Mouse (Mus musculus) left cerebral cortex, adult 2 months (tissue): Measurements from ENCODE around the gene Ldlrad1. TPM values are rescaled to one million over a fixed set of nuclear protein-coding genes. Genes with fewer than 3 reads are reported as not detected.

ENCODE experiments used
- DNase-seq, 2 experiments: peaks; one replicate each; pipeline ENCODE4 v3.0.0; 2021 to 2022; ENCODE audit warnings: low spot score in 2 of 2, mixed read lengths in 1 of 2; ENCODE audit errors: extremely low spot score in 1 of 2
- H3K27ac ChIP-seq: fragments of 200-600 bp; 2 replicates; pipeline ENCODE4 v1.8.1; 2022
- H3K4me3 ChIP-seq: fragments of 200-600 bp; 2 replicates; pipeline ENCODE4 v1.8.1; 2022
- CTCF ChIP-seq: fragments of 200-600 bp; IDR thresholded peaks from 2 replicates; pipeline ENCODE4 v1.8.1; 2022; ENCODE audit warnings: antibody characterized with exemption, mild to moderate bottlenecking, moderate library complexity
- intact Hi-C: fragments of 180-260 bp; cut with DNase I; formaldehyde crosslinking; loops from one replicate; pipeline ENCODE4 v1.15.1; 2025
- long read RNA-seq, 2 experiments: library from polyadenylated mRNA; stranded (forward); transcript quantifications; one replicate each; pipeline ENCODE4 v2.0.0; 2021; ENCODE audit warnings: borderline mapping rate in 2 of 2
- total RNA-seq, 2 experiments: library from RNA; stranded (reverse); gene quantifications; 2 replicates each; pipeline ENCODE4 v1.2.3; 2021

Gene Ldlrad1
- not detected for total RNA-seq
- long read RNA-seq, experiment 1: 0 reads
- long read RNA-seq, experiment 2: 0 reads

- intact Hi-C loops: no loop called here
Observed at GRCm38 (mm10) chr4:107208880-107209279, at the start of gene Ldlrad1. Ldlrad1 (plus strand) TSS chr4:107209180.

DNA sequence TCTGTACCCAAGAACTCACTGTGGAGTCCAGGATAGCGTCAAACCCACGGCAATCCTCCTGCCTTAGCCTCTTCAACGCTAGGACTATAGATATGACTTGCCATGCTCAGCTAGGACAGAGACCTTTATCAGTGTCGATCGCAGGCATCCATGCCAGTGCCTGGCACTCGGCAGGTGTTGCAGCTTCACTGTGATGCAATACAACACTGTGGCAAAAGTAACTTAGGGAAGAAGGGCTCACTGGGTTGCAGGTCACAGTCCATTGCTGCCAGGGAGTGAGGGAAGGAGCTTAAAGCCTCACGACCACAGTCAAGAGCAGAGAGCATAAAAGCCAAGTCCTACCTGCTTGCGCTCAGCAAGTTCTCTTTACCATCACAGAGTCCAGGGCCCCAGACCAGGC lies 48.8 kb upstream of the Ldlrad1 start:
- H3K4me3 ChIP-seq: no peak overlapping the region
- no peak for DNase-seq
- no peak overlapping the region for H3K27ac ChIP-seq
- intact Hi-C loops: loop anchor here (5.0 kb wide), 4 partner anchors 168 to 528 kb away; partner anchors contain the start of gene Ssbp3
- TF ChIP-seq CTCF: no peak

More at GRCm38 (mm10) chr4:107208880-107209279, at the start of gene Ldlrad1:
- H3K4me3 ChIP-seq: no peak within 1 kb of the TSS
- no peak for DNase-seq
- TF ChIP-seq CTCF: no peak
- H3K27ac ChIP-seq: no peak within 1 kb of the TSS

DNA sequence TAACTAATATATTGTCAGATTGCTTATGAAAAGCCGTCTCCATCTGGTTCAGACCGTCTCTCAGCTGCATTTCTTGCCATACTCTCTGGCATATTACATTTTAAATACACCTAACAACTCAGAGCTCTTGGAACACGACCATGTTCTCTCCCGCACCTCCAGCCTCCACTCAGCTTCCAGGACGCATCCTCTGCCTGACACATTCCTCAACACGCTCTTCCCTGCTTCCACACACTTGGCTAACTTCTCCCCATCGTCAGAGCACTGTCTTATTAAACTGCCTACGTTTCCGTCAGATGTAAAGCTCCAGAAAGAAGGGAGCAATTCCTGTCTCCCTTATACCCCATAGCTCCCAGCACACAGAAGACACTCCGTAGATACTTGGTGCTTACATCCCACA lies 45.6 kb upstream of the Ldlrad1 start:
- TF ChIP-seq CTCF: no peak
- intact Hi-C loops: loop anchor here (2.0 to 5.0 kb wide), 5 partner anchors 97 to 531 kb away; partner anchors contain the start of genes Cyb5rl, Mrpl37 and Ssbp3
- DNase-seq: peak; percentile 34 to 38
- Histone ChIP-seq H3K4me3 (no peak overlapping the region), H3K27ac (peak overlapping the region; percentile 22; the same call in 1 of the 2 replicates)

DNA sequence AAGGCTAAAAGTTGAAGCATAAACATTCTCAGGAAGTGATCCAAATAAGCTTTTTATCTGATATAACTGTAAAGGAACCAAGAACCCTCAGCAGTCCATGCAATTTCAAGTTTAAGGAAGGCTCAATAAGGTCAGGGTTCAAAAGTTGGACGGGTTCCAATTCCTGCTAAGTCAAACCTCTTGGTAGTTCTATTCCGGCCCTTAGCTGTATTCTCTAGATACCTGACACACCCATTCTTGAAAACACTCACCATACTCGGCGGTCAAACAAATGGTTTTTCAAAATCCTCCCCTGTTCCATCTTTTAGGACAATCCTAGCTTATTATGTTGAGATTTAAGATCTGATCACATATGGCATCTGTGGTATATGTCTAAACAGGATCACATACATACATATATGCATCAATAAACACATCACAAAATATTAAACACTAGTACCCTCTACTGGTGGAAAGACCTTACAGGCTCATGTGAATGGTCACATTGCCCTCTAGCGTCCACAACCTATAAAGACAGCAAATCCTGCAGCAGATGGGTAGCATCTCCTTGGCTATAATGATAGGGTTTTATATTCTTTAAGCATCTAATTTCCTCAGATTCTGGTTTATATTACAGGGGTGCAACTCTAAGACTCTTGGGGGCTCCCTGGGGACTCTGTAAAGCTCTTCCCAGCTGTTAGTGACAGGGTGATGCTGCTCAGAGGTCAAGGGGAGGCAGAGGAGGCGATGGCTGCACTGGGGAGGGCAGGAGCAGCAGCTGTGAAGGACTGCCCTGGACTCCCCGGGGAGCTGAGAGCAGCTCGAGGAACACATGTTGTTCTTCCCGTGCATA lies 45.0 kb upstream of the Ldlrad1 start:
- Histone ChIP-seq H3K4me3 (no peak overlapping the region), H3K27ac (peak overlapping the region; percentile 22)
- DNase-seq: peak; percentile 67 to 69
- intact Hi-C loops: loop anchor here (1.0 to 5.0 kb wide), 7 partner anchors 97 to 549 kb away; partner anchors contain the start of genes Cyb5rl, Mrpl37 and Ssbp3
- TF ChIP-seq CTCF: no peak; the same call in none of the 2 replicates

GRCm38 (mm10) chr4:107166700-107167099 lies 42.3 kb upstream of the Ldlrad1 start:
- Histone ChIP-seq H3K27ac (no peak overlapping the region), H3K4me3 (no peak overlapping the region)
- no peak for TF ChIP-seq CTCF
- intact Hi-C loops: no loop called here
- DNase-seq: no peak

DNA sequence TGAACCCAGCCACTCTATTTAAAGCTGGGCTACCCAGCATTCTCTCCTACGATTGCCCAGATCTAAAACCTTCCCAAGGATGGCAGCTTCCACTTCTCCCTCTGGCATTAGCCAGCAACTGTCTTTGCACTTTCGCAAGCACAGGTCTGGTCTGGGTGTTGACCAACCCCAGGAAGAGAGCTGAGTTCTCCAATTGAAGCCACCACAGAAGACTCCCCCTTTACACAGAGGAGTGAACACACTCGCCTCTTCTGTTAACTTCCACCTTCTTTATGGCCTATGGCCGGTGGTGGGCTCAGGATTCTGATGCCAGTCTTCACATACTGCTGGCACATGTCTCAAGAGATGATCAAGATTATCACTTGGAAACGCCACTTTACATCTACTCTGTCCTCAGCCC lies 41.2 kb upstream of the Ldlrad1 start:
- Histone ChIP-seq H3K27ac (no peak overlapping the region), H3K4me3 (no peak overlapping the region)
- no peak for DNase-seq
- no peak for TF ChIP-seq CTCF
- intact Hi-C loops: no loop called here

- no peak for DNase-seq
- intact Hi-C loops: loop anchor here (5.0 kb wide), 1 partner anchor 170 kb away; no protein-coding TSS in a partner anchor
- Histone ChIP-seq H3K4me3 (peak overlapping the region; percentile 64), H3K27ac (peak overlapping the region; percentile 99)
- no peak for TF ChIP-seq CTCF
Observed at GRCm38 (mm10) chr4:107177506-107177905, 31.5 kb upstream of the Ldlrad1 start.

DNA sequence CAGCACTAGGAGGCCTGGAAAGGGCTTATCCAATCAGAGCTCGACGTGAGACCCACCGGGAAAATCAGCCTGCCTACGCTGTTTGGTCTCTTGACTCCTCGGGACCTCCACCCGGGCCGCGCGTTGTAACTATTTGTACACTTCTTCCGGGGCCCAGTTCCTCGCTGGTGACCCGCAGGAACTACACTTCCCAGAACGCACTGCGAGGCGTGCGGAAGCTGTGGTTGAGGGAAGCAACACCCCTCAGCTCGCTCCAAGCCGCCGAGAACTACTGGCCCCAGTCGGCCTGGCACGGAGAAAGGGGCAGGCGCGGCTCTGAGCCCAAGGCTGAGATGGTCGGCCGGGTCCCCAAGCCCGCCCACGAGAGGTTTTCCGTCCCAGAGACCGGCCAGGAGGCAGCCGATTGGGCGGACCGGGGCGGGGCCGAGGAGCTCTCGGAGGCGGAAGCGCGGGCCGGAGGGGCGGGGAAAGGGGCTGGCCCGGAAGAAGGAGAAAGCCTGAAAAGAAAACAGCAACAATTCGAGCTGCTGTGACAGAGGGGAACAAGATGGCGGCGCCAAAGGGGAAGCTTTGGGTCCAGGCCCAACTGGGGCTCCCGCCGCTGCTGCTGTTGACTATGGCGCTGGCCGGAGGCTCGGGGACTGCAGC lies 30.7 kb upstream of the Ldlrad1 start, which contains the start of gene Tmem59:
Gene Tmem59, plus strand, starts transcription at position 218 of the 648 bp plus-strand sequence.
- peak within 1 kb of the TSS; percentile 64 for H3K4me3 ChIP-seq
- H3K27ac ChIP-seq: peak within 1 kb of the TSS; percentile 99
- peak; percentile 95 for DNase-seq
- intact Hi-C loops: loop anchor here (5.0 kb wide), 1 partner anchor 169 kb away; no protein-coding TSS in a partner anchor
- TF ChIP-seq CTCF: no peak; the same call in 1 of the 2 replicates

DNA sequence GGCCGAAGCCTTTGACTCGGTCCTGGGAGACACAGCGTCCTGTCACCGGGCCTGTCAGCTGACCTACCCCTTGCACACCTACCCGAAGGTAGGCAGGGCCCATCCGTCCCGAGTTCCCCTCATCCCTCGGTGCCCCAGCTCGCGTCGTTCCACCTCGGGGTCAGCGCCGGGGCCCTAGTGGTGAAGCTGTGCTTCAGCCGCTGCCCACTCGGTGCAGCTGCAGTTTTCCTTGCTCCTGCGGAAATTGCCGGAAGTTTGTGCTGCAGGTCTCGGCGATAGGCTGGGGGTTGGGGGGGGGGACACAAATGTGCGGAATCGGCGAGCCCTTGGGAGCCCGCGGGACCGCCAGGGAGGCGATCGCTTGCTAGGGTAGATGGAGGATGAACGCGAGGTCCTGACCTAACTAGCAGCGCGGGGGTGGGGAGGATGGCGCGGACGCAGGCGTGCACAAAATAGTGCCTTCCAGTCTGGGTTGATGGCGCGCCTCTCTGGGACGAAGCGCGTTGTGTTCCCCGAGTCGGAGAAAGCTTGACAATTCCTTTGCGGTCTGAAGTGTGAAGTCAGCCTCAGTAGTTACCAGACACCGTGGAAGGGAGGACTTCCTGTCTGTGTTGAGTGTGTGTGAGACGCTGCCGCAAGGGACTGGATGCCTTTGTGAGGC lies 30.0 kb upstream of the Ldlrad1 start, which contains the start of gene Tceanc2:
Gene Tceanc2, minus strand, starts transcription at position 287 of the 661 bp plus-strand sequence.
- intact Hi-C loops: loop anchor here (5.0 kb wide), 1 partner anchor 168 kb away; no protein-coding TSS in a partner anchor
- peak; percentile 42 to 52 for DNase-seq
- H3K27ac ChIP-seq: peak within 1 kb of the TSS; percentile 99
- peak within 1 kb of the TSS; percentile 64 for H3K4me3 ChIP-seq
- TF ChIP-seq CTCF: peak; percentile 2

DNA sequence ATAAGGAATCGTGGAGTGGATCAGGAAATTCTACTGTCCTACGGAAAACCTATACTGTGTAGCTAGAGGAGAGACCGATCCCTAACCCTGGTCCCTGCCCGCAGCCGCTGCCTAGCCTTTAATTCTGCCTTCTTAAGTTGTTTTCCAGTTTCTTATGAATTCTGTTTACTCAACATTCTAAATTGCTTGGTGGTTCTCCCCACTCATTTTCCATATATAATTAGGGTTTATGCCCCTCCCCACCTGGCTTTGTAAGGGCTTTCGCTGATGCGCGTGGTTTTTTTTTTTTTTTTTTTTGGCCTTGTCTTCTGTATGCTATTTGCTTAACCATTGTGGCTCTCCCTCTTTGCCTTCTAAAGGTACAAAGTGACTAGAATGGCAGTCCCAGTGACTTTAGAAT lies 29.4 kb upstream of the Ldlrad1 start:
- no peak for DNase-seq
- Histone ChIP-seq H3K27ac (no peak overlapping the region; the same call in 1 of the 2 replicates), H3K4me3 (peak overlapping the region; percentile 64)
- intact Hi-C loops: loop anchor here (5.0 kb wide), 1 partner anchor 168 kb away; no protein-coding TSS in a partner anchor
- TF ChIP-seq CTCF: no peak

DNA sequence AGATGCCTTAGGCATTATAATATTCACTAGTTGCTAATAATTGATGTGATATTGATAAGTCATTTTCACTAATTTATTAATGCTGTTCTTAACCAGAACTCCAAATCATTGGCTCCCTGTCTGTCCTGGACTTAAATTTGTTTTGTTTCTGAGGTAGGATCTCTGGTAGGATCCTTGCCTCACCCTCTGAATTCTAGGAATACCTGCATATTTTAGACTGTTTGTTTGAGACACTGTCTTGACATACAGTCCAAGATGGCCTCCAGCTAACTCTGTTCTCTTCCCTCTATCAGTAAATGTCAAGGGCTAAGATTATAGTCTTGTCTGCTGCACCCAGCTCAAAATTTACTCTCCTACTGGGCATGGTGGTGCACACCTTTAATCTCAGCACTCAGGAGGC lies 28.2 kb upstream of the Ldlrad1 start:
- intact Hi-C loops: loop anchor here (5.0 kb wide), 1 partner anchor 72 kb away; the partner anchor contains the start of genes Hspb11 and Lrrc42
- no peak for DNase-seq
- no peak for TF ChIP-seq CTCF
- no peak overlapping the region for H3K27ac ChIP-seq
- H3K4me3 ChIP-seq: no peak overlapping the region
